Mouse (Mus musculus): ENCODE data around the gene Spaar.

Spaar gene

GRCm38 (mm10) chr4:43722191-43722590 is 7.6 kb upstream of the Spaar start:
- no peak for TF ChIP-seq GATA4 (IDR thresholded peaks at IDR 0.05; ENCODE audit: insufficient replicate concordance, low read length)

- no peak for TF ChIP-seq GATA4 (IDR thresholded peaks at IDR 0.05; ENCODE audit: insufficient replicate concordance, low read length)
These were observed 5.1 kb upstream of the Spaar start for GRCm38 (mm10) chr4:43724764-43725163.

- TF ChIP-seq GATA4 (IDR thresholded peaks at IDR 0.05; ENCODE audit: insufficient replicate concordance, low read length), result no peak
These were observed 3.4 kb upstream of the Spaar start for GRCm38 (mm10) chr4:43726228-43726993.

- TF ChIP-seq GATA4 (IDR thresholded peaks at IDR 0.05; ENCODE audit: insufficient replicate concordance, low read length), result no peak
These were observed 2.8 kb upstream of the Spaar start, which contains the start of gene Hrct1 for GRCm38 (mm10) chr4:43726995-43727394. Gene Hrct1 (plus strand): TSS chr4:43727188.

- TF ChIP-seq GATA4 (IDR thresholded peaks at IDR 0.05; ENCODE audit: insufficient replicate concordance, low read length), result no peak; the same call in 1 of the 2 replicates
These were observed 1.9 kb upstream of the Spaar start for GRCm38 (mm10) chr4:43727718-43728575.

- no peak; the same call in 1 of the 2 replicates for TF ChIP-seq GATA4 (IDR thresholded peaks at IDR 0.05; ENCODE audit: insufficient replicate concordance, low read length)
These were observed 1.3 kb upstream of the Spaar start for GRCm38 (mm10) chr4:43728576-43728954.

- no peak for TF ChIP-seq GATA4 (IDR thresholded peaks at IDR 0.05; ENCODE audit: insufficient replicate concordance, low read length)
These were observed 708 bp upstream of the Spaar start for GRCm38 (mm10) chr4:43729126-43729525.

- no peak for TF ChIP-seq GATA4 (IDR thresholded peaks at IDR 0.05; ENCODE audit: insufficient replicate concordance, low read length)
These were observed 990 bp downstream of the Spaar start for GRCm38 (mm10) chr4:43730750-43731297.

- TF ChIP-seq GATA4 (IDR thresholded peaks at IDR 0.05; ENCODE audit: insufficient replicate concordance, low read length), result no peak
These were observed 2.3 kb downstream of the Spaar start for GRCm38 (mm10) chr4:43732171-43732570.

GRCm38 (mm10) chr4:43733186-43733585 is 3.4 kb downstream of the Spaar start:
- no peak for TF ChIP-seq GATA4 (IDR thresholded peaks at IDR 0.05; ENCODE audit: insufficient replicate concordance, low read length)

GRCm38 (mm10) chr4:43737144-43737543 is 7.3 kb downstream of the Spaar start:
- TF ChIP-seq GATA4 (IDR thresholded peaks at IDR 0.05; ENCODE audit: insufficient replicate concordance, low read length), result no peak

GRCm38 (mm10) chr4:43738989-43739674 is 9.3 kb downstream of the Spaar start:
- TF ChIP-seq GATA4 (IDR thresholded peaks at IDR 0.05; ENCODE audit: insufficient replicate concordance, low read length), result no peak

GRCm38 (mm10) chr4:43741526-43741925 is 11.7 kb downstream of the Spaar start:
- no peak for TF ChIP-seq GATA4 (IDR thresholded peaks at IDR 0.05; ENCODE audit: insufficient replicate concordance, low read length)

GRCm38 (mm10) chr4:43742637-43743036 is 12.8 kb downstream of the Spaar start:
- TF ChIP-seq GATA4 (IDR thresholded peaks at IDR 0.05; ENCODE audit: insufficient replicate concordance, low read length), result no peak

- no peak for TF ChIP-seq GATA4 (IDR thresholded peaks at IDR 0.05; ENCODE audit: insufficient replicate concordance, low read length)
These were observed 13.3 kb downstream of the Spaar start for GRCm38 (mm10) chr4:43743099-43743498.
